Mouse (Mus musculus) midbrain, embryonic 14.5 days (tissue): Measurements from ENCODE around the gene Actn4. TPM values are rescaled to one million over a fixed set of nuclear protein-coding genes. Genes with fewer than 3 reads are reported as not detected.

Experiments used
- ATAC-seq: fragments of 200-750 bp; cut with Nextera tagmentation; 2 replicates; pipeline ENCODE4 v1.8.0; 2017; ENCODE audit warnings: moderate number of reproducible peaks, moderate library complexity; ENCODE audit not compliant: low FRiP score, low TSS enrichment
- DNase-seq: peaks from one replicate; pipeline ENCODE4 v3.0.0-alpha.2; 2015
- H3K27ac ChIP-seq: fragments of 300-500 bp; sonication (generic); replicated peaks from 2 replicates; pipeline ENCODE4 v1.5.1; 2014; ENCODE audit warnings: mild to moderate bottlenecking, low read depth, low read length, moderate library complexity
- H3K27me3 ChIP-seq: fragments of 300-500 bp; sonication (generic); 2 replicates; pipeline ENCODE4 v1.6.1; 2014; ENCODE audit warnings: low read length, control low read depth, mixed read lengths; ENCODE audit not compliant: control insufficient read depth, insufficient read depth
- H3K36me3 ChIP-seq: fragments of 300-500 bp; sonication (generic); 2 replicates; pipeline ENCODE4 v1.6.1; 2014; ENCODE audit warnings: low read length, control low read depth; ENCODE audit not compliant: control insufficient read depth, insufficient read depth
- H3K4me1 ChIP-seq: fragments of 300-500 bp; sonication (generic); 2 replicates; pipeline ENCODE4 v1.6.1; 2014; ENCODE audit warnings: mild to moderate bottlenecking, antibody characterized with exemption, low read length, control low read depth; ENCODE audit not compliant: control insufficient read depth, insufficient read depth
- H3K4me2 ChIP-seq: fragments of 300-500 bp; sonication (generic); 2 replicates; pipeline ENCODE4 v1.6.1; 2014; ENCODE audit warnings: mild to moderate bottlenecking, low read length, moderate library complexity
- H3K4me3 ChIP-seq: fragments of 300-500 bp; sonication (generic); replicated peaks from 2 replicates; pipeline ENCODE4 v1.5.1; 2014; ENCODE audit warnings: low read depth, low read length
- H3K9ac ChIP-seq: fragments of 300-500 bp; sonication (generic); replicated peaks from 2 replicates; pipeline ENCODE4 v1.6.1; 2014; ENCODE audit warnings: mild to moderate bottlenecking, low read length, moderate library complexity
- H3K9me3 ChIP-seq: fragments of 300-500 bp; sonication (generic); 2 replicates; pipeline ENCODE4 v1.6.1; 2016; ENCODE audit warnings: low read length, control low read depth, mixed read lengths; ENCODE audit not compliant: control insufficient read depth
- WGBS: fragments of 180-500 bp; shearing (Covaris S2); extraction: QIAGEN DNeasy Blood & Tissue Kit; methylation state at CpG from one replicate; pipeline ENCODE4 v1.1.7; 2014; 5-methylcytosine and 5-hydroxymethylcytosine counted together
- polyA plus RNA-seq: library from polyadenylated mRNA; unstranded; fragments of >200 nt; fragmentation: Nextera tagmentation; extraction: Ambion mirVana; gene quantifications from 2 replicates; pipeline ENCODE4 v1.2.1, GENCODE M21; 2014

Actn4 gene
- polyA plus RNA-seq, 1 experiment from 2014 or later, result 118 TPM

DNA sequence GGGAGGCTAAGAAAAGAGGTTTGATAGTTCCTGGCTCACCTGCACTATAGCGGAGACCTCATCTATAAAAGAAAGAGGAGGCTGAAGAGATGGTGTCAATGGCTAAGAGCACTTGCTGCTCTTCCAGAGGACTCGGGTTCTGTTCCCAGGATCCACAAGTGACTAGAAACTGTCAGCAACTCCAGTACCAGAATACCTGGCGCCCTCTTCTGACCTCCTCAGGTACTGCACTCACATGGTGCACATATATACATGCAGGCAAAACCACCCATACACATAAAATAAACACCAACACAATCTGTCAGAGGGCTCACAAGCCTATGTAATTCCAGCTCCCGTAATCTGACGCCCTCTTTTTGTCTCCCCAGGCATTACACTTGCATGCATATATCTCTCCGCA, 101.2 kb downstream of the Actn4 start:
- 0 out of 2 replicates have a peak, but pooled peaks cover 6% of the 10 kb centered on the region for H3K4me1 ChIP-seq
- WGBS, result 90% methylated on average over 6 of the region's 6 CpGs
- ATAC-seq, result no peak

DNA sequence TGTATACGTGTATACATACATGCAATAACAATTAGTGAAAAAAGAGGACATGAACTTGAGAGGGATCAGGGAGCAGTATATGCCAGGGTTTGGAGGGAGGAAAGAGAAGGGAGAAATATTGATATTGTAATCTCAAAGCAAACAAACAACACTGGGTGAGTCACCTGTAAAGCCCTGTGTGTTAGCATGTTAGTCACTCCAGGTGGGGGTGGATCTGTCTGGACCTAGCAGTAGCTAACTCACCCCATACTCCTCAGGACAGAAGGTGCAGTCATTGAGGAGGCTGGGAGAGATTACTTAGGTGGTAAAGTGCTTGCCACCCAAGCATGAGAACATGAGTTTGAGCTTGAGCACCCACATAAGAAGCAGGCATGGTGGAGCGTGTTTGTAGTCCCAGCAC, 102.2 kb downstream of the Actn4 start:
- H3K27me3 ChIP-seq, result no peaks in the 10 kb centered on the region
- 0 out of 2 replicates have a peak, but pooled peaks cover 3% of the 10 kb centered on the region for H3K4me1 ChIP-seq
- ATAC-seq (no peak), DNase-seq (no peak)
- H3K4me2 ChIP-seq, result no peak overlapping the region
- H3K9ac ChIP-seq, result no peak overlapping the region
- WGBS, result 92% methylated on average over 2 of the region's 2 CpGs
- H3K27ac ChIP-seq, result no peak overlapping the region
- H3K36me3 ChIP-seq, result no peaks in the 10 kb centered on the region
- H3K4me3 ChIP-seq, result no peak overlapping the region
- H3K9me3 ChIP-seq, result no peaks in the 10 kb centered on the region

More for the DNA sequence above, 101.2 kb downstream of the Actn4 start:
- Histone ChIP-seq H3K9me3 (no peaks in the 10 kb centered on the region), H3K9ac (no peak overlapping the region), H3K36me3 (no peaks in the 10 kb centered on the region), H3K27ac (no peak overlapping the region), H3K4me2 (no peak overlapping the region), H3K27me3 (no peaks in the 10 kb centered on the region), H3K4me3 (no peak overlapping the region)
- no peak for DNase-seq

DNA sequence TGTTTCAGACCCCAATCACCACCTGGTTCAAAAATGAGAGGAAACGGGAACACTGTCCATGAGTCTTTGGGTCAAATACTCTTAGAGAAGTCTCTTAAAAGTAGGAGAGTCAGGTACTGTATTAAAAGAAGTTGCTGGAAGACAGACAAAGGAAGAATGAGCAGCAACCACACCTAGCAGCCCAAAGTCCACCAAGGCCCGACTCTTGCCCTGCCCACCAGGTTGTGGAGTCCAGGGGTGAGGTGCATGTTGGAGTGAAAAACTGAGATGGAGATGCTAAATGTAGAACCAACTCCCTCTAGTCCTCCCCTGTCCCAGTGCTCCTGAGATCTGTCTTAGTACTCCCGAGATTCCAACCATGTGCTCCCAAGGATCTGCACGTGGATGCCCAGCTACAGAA, 111.5 kb downstream of the Actn4 start:
- DNase-seq, result no peak
- Histone ChIP-seq H3K9me3 (0 out of 2 replicates have a peak, but pooled peaks cover 5% of the 10 kb centered on the region), H3K36me3 (no peaks in the 10 kb centered on the region), H3K27me3 (no peaks in the 10 kb centered on the region), H3K27ac (no peak overlapping the region), H3K9ac (no peak overlapping the region), H3K4me3 (no peak overlapping the region), H3K4me2 (no peak overlapping the region), H3K4me1 (no peaks in the 10 kb centered on the region)
- 82% methylated on average over 4 of the region's 4 CpGs for WGBS
- no peak for ATAC-seq

DNA sequence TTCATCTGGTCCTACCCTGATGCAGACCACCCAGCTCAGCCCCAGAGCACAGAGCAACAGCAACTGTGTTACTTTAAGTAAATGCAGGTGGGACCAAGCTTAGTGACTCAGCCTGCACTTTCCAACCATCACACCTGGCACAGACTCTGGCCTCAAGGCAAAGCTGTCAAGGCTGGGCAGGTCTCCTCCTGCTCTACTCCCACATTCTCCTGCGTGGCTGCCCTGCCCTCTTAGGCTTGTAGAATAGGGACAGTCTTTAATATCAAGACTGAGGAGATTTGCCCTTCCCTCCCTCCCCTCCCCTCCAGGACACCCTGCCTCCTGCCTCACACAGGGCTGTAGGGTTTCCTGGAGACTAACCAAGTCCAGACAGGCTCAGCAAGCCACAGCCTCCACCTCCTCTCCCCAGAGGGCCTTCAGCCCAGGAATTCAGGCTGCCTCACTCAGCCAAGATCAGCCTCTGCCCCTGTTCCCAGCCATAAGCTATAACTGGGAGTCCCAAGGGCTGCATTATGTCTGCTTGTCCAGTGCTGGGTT, 112.4 kb downstream of the Actn4 start:
- Histone ChIP-seq H3K27ac (no peak overlapping the region), H3K4me1 (no peaks in the 10 kb centered on the region), H3K9me3 (0 out of 2 replicates have a peak, but pooled peaks cover 5% of the 10 kb centered on the region), H3K36me3 (no peaks in the 10 kb centered on the region), H3K4me3 (no peak overlapping the region), H3K4me2 (no peak overlapping the region), H3K27me3 (no peaks in the 10 kb centered on the region), H3K9ac (no peak overlapping the region)
- no peak for ATAC-seq
- WGBS, result 57% methylated on average over 1 of the region's 1 CpGs
- DNase-seq, result no peak

DNA sequence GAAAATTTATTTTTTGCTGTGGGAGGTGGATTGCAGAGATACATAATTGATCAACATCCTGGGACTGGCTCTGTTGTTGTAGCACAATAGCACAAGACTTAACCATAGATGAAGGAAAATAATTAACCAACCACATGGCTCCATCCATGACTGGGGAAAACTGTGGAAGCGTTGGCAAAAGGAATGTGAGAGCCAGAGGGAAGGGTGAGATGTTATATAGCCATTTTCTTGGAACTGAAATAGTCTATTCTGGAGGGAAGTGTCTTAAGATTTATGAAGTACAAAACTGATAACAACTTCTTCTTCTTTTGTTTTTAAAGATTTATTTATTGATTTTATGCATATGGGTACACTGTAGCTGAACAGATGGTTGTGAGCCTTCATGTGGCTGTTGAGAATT, 114.9 kb downstream of the Actn4 start:
- no peak overlapping the region for H3K4me2 ChIP-seq
- no peaks in the 10 kb centered on the region for H3K27me3 ChIP-seq
- no peak overlapping the region for H3K4me3 ChIP-seq
- WGBS, result 90% methylated on average over 1 of the region's 1 CpGs
- no peak overlapping the region for H3K27ac ChIP-seq
- DNase-seq (no peak), ATAC-seq (no peak)
- no peak overlapping the region for H3K9ac ChIP-seq
- H3K9me3 ChIP-seq, result 0 out of 2 replicates have a peak, but pooled peaks cover 5% of the 10 kb centered on the region
- H3K4me1 ChIP-seq, result no peaks in the 10 kb centered on the region
- H3K36me3 ChIP-seq, result no peaks in the 10 kb centered on the region

Other genes starting within 250 kb of the Actn4 start
- 1.6 and 2.9 TPM in 2 replicates for gene Fbxo17, start 245.5 kb downstream of the Actn4 start, polyA plus RNA-seq
- 108 and 128 TPM in 2 replicates for gene Mrps12, start 220.5 kb downstream of the Actn4 start, polyA plus RNA-seq
- gene Sars2, start 220.3 kb downstream of the Actn4 start, polyA plus RNA-seq, result 16.8 TPM in 2 replicates
- 0.22 TPM in 1 of 2 replicates, not detected in the other for gene Ccer2, start 206.2 kb downstream of the Actn4 start, polyA plus RNA-seq
- 104 and 110 TPM in 2 replicates for gene Sirt2, start 195.6 kb downstream of the Actn4 start, polyA plus RNA-seq
- 55.9 and 66.2 TPM in 2 replicates for gene Nfkbib, start 194.8 kb downstream of the Actn4 start, polyA plus RNA-seq
- gene Rinl, start 173.4 kb downstream of the Actn4 start, polyA plus RNA-seq, result 1.1 and 2.4 TPM in 2 replicates
- 168 and 170 TPM in 2 replicates for gene Hnrnpl, start 153.8 kb downstream of the Actn4 start, polyA plus RNA-seq
- 62.4 and 78.1 TPM in 2 replicates for gene Ech1, start 137.1 kb downstream of the Actn4 start, polyA plus RNA-seq
- gene Lgals4, start 128.5 kb downstream of the Actn4 start, polyA plus RNA-seq, result 1.7 and 3.3 TPM in 2 replicates
- gene Lgals7, start 98.5 kb downstream of the Actn4 start, polyA plus RNA-seq, result 7.9 and 22.6 TPM in 2 replicates
- 0.33 and 0.55 TPM in 2 replicates for gene Capn12, start 80.9 kb downstream of the Actn4 start, polyA plus RNA-seq
- gene Eif3k, start 19.5 kb upstream of the Actn4 start, polyA plus RNA-seq, result 320 and 343 TPM in 2 replicates
- 5.5 and 10.2 TPM in 2 replicates for gene Map4k1, start 19.7 kb upstream of the Actn4 start, polyA plus RNA-seq
- 5.2 and 7.8 TPM in 2 replicates for gene Ryr1, start 162.8 kb upstream of the Actn4 start, polyA plus RNA-seq
- gene Rasgrp4, start 172.5 kb upstream of the Actn4 start, polyA plus RNA-seq, result 0.70 and 0.86 TPM in 2 replicates
- 17.7 and 21.3 TPM in 2 replicates for gene Fam98c, start 193.9 kb upstream of the Actn4 start, polyA plus RNA-seq
- gene Ggn, start 207.9 kb upstream of the Actn4 start, polyA plus RNA-seq, result 0.32 and 0.55 TPM in 2 replicates
- 9.4 and 11.2 TPM in 2 replicates for gene Spred3, start 208.1 kb upstream of the Actn4 start, polyA plus RNA-seq
- gene Psmd8, start 218.4 kb upstream of the Actn4 start, polyA plus RNA-seq, result 290 and 302 TPM in 2 replicates